Mouse (Mus musculus) intestine, embryonic 15.5 days (tissue): Measurements from ENCODE around the gene Apbb2. TPM values are rescaled to one million over a fixed set of nuclear protein-coding genes. Genes with fewer than 3 reads are reported as not detected.

ENCODE experiments used
- ATAC-seq: fragments of 200-750 bp; cut with Nextera tagmentation; 2 replicates; pipeline ENCODE4 v1.8.0; 2017; ENCODE audit warnings: moderate TSS enrichment, moderate library complexity
- H3K27ac ChIP-seq: fragments of 300-500 bp; sonication (generic); 2 replicates; pipeline ENCODE4 v1.5.1; 2015; ENCODE audit warnings: mild to moderate bottlenecking, inconsistent platforms
- H3K27me3 ChIP-seq: fragments of 300-500 bp; sonication (generic); replicated peaks from 2 replicates; pipeline ENCODE4 v1.6.1; 2015; ENCODE audit warnings: inconsistent platforms
- H3K36me3 ChIP-seq: fragments of 300-500 bp; sonication (generic); 2 replicates; pipeline ENCODE4 v1.6.1; 2015; ENCODE audit warnings: inconsistent platforms
- H3K4me1 ChIP-seq: fragments of 300-500 bp; sonication (generic); replicated peaks from 2 replicates; pipeline ENCODE4 v1.6.1; 2015; ENCODE audit warnings: inconsistent platforms
- H3K4me2 ChIP-seq: fragments of 300-500 bp; sonication (generic); replicated peaks from 2 replicates; pipeline ENCODE4 v1.6.1; 2015; ENCODE audit warnings: mild to moderate bottlenecking, inconsistent platforms
- H3K4me3 ChIP-seq: fragments of 300-500 bp; sonication (generic); replicated peaks from 2 replicates; pipeline ENCODE4 v1.5.1; 2015; ENCODE audit warnings: inconsistent platforms
- H3K9ac ChIP-seq: fragments of 300-500 bp; sonication (generic); 2 replicates; pipeline ENCODE4 v1.6.1; 2015; ENCODE audit warnings: inconsistent platforms
- H3K9me3 ChIP-seq: fragments of 300-500 bp; sonication (generic); 2 replicates; pipeline ENCODE4 v1.6.1; 2016; ENCODE audit warnings: inconsistent platforms
- WGBS: fragments of 180-500 bp; shearing (Covaris S2); methylation state at CpG from one replicate; pipeline ENCODE4 v1.1.7; 2015; 5-methylcytosine and 5-hydroxymethylcytosine counted together
- polyA plus RNA-seq: library from polyadenylated mRNA; unstranded; fragments of >200 nt; fragmentation: Nextera tagmentation; extraction: Ambion mirVana; gene quantifications from 2 replicates; pipeline ENCODE4 v1.2.1, GENCODE M21; 2015

Apbb2 gene
- polyA plus RNA-seq, 1 experiment from 2014 or later: 35.4 TPM

- no peak overlapping the region for H3K4me3 ChIP-seq
- no peak overlapping the region for H3K4me2 ChIP-seq
- 0 out of 2 replicates have a peak, but pooled peaks cover 2% of the 10 kb centered on the region for H3K36me3 ChIP-seq
- H3K9ac ChIP-seq: no peak overlapping the region
- 88% methylated on average over 4 of the region's 4 CpGs for WGBS
- no peaks in the 10 kb centered on the region for H3K4me1 ChIP-seq
- H3K9me3 ChIP-seq: no peaks in the 10 kb centered on the region
- no peak for ATAC-seq
- H3K27me3 ChIP-seq: no peaks in the 10 kb centered on the region
- H3K27ac ChIP-seq: no peak overlapping the region
These were observed 218.0 kb downstream of the Apbb2 start for GRCm38 (mm10) chr5:66400563-66400962.

GRCm38 (mm10) chr5:66399264-66399620, 219.3 kb downstream of the Apbb2 start:
- 59% methylated on average over 2 of the region's 2 CpGs for WGBS
- no peak overlapping the region for H3K27ac ChIP-seq
- no peak overlapping the region for H3K4me3 ChIP-seq
- no peaks in the 10 kb centered on the region for H3K27me3 ChIP-seq
- no peaks in the 10 kb centered on the region for H3K9me3 ChIP-seq
- 0 out of 2 replicates have a peak, but pooled peaks cover 2% of the 10 kb centered on the region for H3K36me3 ChIP-seq
- H3K4me1 ChIP-seq: no peaks in the 10 kb centered on the region
- H3K9ac ChIP-seq: no peak overlapping the region
- H3K4me2 ChIP-seq: no peak overlapping the region
- peak; percentile 31; the same call in 1 of the 2 replicates for ATAC-seq

- H3K4me1 ChIP-seq: no peaks in the 10 kb centered on the region
These were observed 219.9 kb downstream of the Apbb2 start for GRCm38 (mm10) chr5:66398530-66399263.

GRCm38 (mm10) chr5:66393767-66394446, 224.7 kb downstream of the Apbb2 start:
- no peak overlapping the region for H3K4me2 ChIP-seq
- 78% methylated on average over 10 of the region's 10 CpGs for WGBS

More at GRCm38 (mm10) chr5:66398530-66399263, 219.9 kb downstream of the Apbb2 start:
- WGBS: 66% methylated on average over 5 of the region's 5 CpGs
- no peak overlapping the region for H3K9ac ChIP-seq
- H3K27me3 ChIP-seq: no peaks in the 10 kb centered on the region
- H3K36me3 ChIP-seq: 0 out of 2 replicates have a peak, but pooled peaks cover 2% of the 10 kb centered on the region
- no peak overlapping the region for H3K4me2 ChIP-seq
- no peaks in the 10 kb centered on the region for H3K9me3 ChIP-seq
- no peak overlapping the region for H3K4me3 ChIP-seq
- ATAC-seq: peak; percentile 88
- H3K27ac ChIP-seq: no peak overlapping the region

GRCm38 (mm10) chr5:66392861-66393529, 225.6 kb downstream of the Apbb2 start:
- Histone ChIP-seq H3K27ac (no peak overlapping the region), H3K27me3 (no peaks in the 10 kb centered on the region), H3K4me3 (no peak overlapping the region), H3K9me3 (no peaks in the 10 kb centered on the region), H3K4me2 (no peak overlapping the region), H3K4me1 (no peaks in the 10 kb centered on the region), H3K9ac (no peak overlapping the region), H3K36me3 (0 out of 2 replicates have a peak, but pooled peaks cover 2% of the 10 kb centered on the region)
- 70% methylated on average over 18 of the region's 18 CpGs for WGBS
- ATAC-seq: no peak

More at GRCm38 (mm10) chr5:66393767-66394446, 224.7 kb downstream of the Apbb2 start:
- no peak overlapping the region for H3K9ac ChIP-seq
- H3K4me1 ChIP-seq: no peaks in the 10 kb centered on the region
- no peak for ATAC-seq
- no peaks in the 10 kb centered on the region for H3K27me3 ChIP-seq
- H3K36me3 ChIP-seq: 0 out of 2 replicates have a peak, but pooled peaks cover 2% of the 10 kb centered on the region
- no peak overlapping the region for H3K4me3 ChIP-seq
- no peak overlapping the region for H3K27ac ChIP-seq
- no peaks in the 10 kb centered on the region for H3K9me3 ChIP-seq

GRCm38 (mm10) chr5:66391771-66392170, 226.8 kb downstream of the Apbb2 start:
- Histone ChIP-seq H3K36me3 (0 out of 2 replicates have a peak, but pooled peaks cover 1% of the 10 kb centered on the region), H3K4me2 (no peak overlapping the region), H3K9me3 (no peaks in the 10 kb centered on the region), H3K4me3 (no peak overlapping the region), H3K9ac (no peak overlapping the region), H3K27me3 (no peaks in the 10 kb centered on the region), H3K4me1 (no peaks in the 10 kb centered on the region), H3K27ac (no peak overlapping the region)
- no peak for ATAC-seq
- 88% methylated on average over 11 of the region's 11 CpGs for WGBS

GRCm38 (mm10) chr5:66391299-66391698, 227.3 kb downstream of the Apbb2 start:
- no peak for ATAC-seq
- Histone ChIP-seq H3K4me3 (no peak overlapping the region), H3K4me1 (no peaks in the 10 kb centered on the region), H3K4me2 (no peak overlapping the region), H3K27ac (no peak overlapping the region), H3K27me3 (no peaks in the 10 kb centered on the region), H3K36me3 (no peaks in the 10 kb centered on the region), H3K9me3 (no peaks in the 10 kb centered on the region), H3K9ac (no peak overlapping the region)
- WGBS: 87% methylated on average over 5 of the region's 5 CpGs

GRCm38 (mm10) chr5:66390567-66390966, 228.0 kb downstream of the Apbb2 start:
- H3K4me3 ChIP-seq: no peak overlapping the region
- WGBS: 89% methylated on average over 6 of the region's 6 CpGs
- H3K4me2 ChIP-seq: no peak overlapping the region
- H3K9me3 ChIP-seq: no peaks in the 10 kb centered on the region
- no peaks in the 10 kb centered on the region for H3K36me3 ChIP-seq
- no peak for ATAC-seq
- H3K9ac ChIP-seq: no peak overlapping the region
- H3K27me3 ChIP-seq: no peaks in the 10 kb centered on the region
- no peak overlapping the region for H3K27ac ChIP-seq
- H3K4me1 ChIP-seq: no peaks in the 10 kb centered on the region

- WGBS: 76% methylated on average over 8 of the region's 8 CpGs
- no peak overlapping the region for H3K4me2 ChIP-seq
- no peak overlapping the region for H3K4me3 ChIP-seq
- no peak overlapping the region for H3K9ac ChIP-seq
- H3K27me3 ChIP-seq: no peaks in the 10 kb centered on the region
- no peaks in the 10 kb centered on the region for H3K36me3 ChIP-seq
- no peaks in the 10 kb centered on the region for H3K4me1 ChIP-seq
- H3K9me3 ChIP-seq: no peaks in the 10 kb centered on the region
- ATAC-seq: no peak
- H3K27ac ChIP-seq: no peak overlapping the region
These were observed 231.1 kb downstream of the Apbb2 start for GRCm38 (mm10) chr5:66387481-66387880.

- H3K4me2 ChIP-seq: no peak overlapping the region
- no peak overlapping the region for H3K27ac ChIP-seq
- H3K36me3 ChIP-seq: no peaks in the 10 kb centered on the region
- 36% methylated on average over 3 of the region's 3 CpGs for WGBS
- no peaks in the 10 kb centered on the region for H3K27me3 ChIP-seq
- no peak overlapping the region for H3K9ac ChIP-seq
- ATAC-seq: no peak
- no peak overlapping the region for H3K4me3 ChIP-seq
- no peaks in the 10 kb centered on the region for H3K9me3 ChIP-seq
- no peaks in the 10 kb centered on the region for H3K4me1 ChIP-seq
These were observed 232.9 kb downstream of the Apbb2 start for GRCm38 (mm10) chr5:66385636-66386035.

- ATAC-seq: no peak
- H3K9ac ChIP-seq: no peak overlapping the region
These were observed 233.7 kb downstream of the Apbb2 start for GRCm38 (mm10) chr5:66384806-66385446.

GRCm38 (mm10) chr5:66384114-66384513, 234.5 kb downstream of the Apbb2 start:
- Histone ChIP-seq H3K4me2 (no peak overlapping the region), H3K4me1 (no peaks in the 10 kb centered on the region), H3K27ac (no peak overlapping the region), H3K36me3 (no peaks in the 10 kb centered on the region), H3K27me3 (no peaks in the 10 kb centered on the region), H3K9me3 (no peaks in the 10 kb centered on the region), H3K9ac (no peak overlapping the region), H3K4me3 (no peak overlapping the region)
- ATAC-seq: no peak
- WGBS: 74% methylated on average over 5 of the region's 5 CpGs

More at GRCm38 (mm10) chr5:66384806-66385446, 233.7 kb downstream of the Apbb2 start:
- 91% methylated on average over 6 of the region's 6 CpGs for WGBS
- Histone ChIP-seq H3K4me1 (no peaks in the 10 kb centered on the region), H3K4me2 (no peak overlapping the region), H3K27ac (no peak overlapping the region), H3K27me3 (no peaks in the 10 kb centered on the region), H3K9me3 (no peaks in the 10 kb centered on the region), H3K36me3 (no peaks in the 10 kb centered on the region), H3K4me3 (no peak overlapping the region)
